Mouse (Mus musculus) limb, embryonic 11.5 days (tissue): Measurements from ENCODE around the gene Bmpr1b. TPM values are rescaled to one million over a fixed set of nuclear protein-coding genes. Genes with fewer than 3 reads are reported as not detected.

Experiments
- ATAC-seq: fragments of 200-750 bp; cut with Nextera tagmentation; 2 replicates; pipeline ENCODE4 v1.8.0; 2017; ENCODE audit warnings: low read depth; ENCODE audit not compliant: insufficient number of reproducible peaks, low FRiP score, low TSS enrichment
- DNase-seq: peaks from one replicate; pipeline ENCODE4 v3.0.0-alpha.2; 2015; ENCODE audit warnings: low spot score
- H3K27ac ChIP-seq: fragments of 300-500 bp; sonication (generic); replicated peaks from 2 replicates; pipeline ENCODE4 v1.5.1; 2014; ENCODE audit warnings: low read depth, mild to moderate bottlenecking, low read length
- H3K27me3 ChIP-seq: fragments of 300-500 bp; sonication (generic); 2 replicates; pipeline ENCODE4 v1.6.1; 2014; ENCODE audit warnings: mild to moderate bottlenecking, low read length, mixed read lengths; ENCODE audit not compliant: control insufficient read depth, insufficient read depth
- H3K36me3 ChIP-seq: fragments of 300-500 bp; sonication (generic); 2 replicates; pipeline ENCODE4 v1.6.1; 2014; ENCODE audit warnings: mild to moderate bottlenecking, low read length, moderate library complexity, mixed read lengths; ENCODE audit not compliant: control insufficient read depth, insufficient read depth
- H3K4me1 ChIP-seq: fragments of 300-500 bp; sonication (generic); 2 replicates; pipeline ENCODE4 v1.6.1; 2014; ENCODE audit warnings: low read length, mixed read lengths; ENCODE audit not compliant: control insufficient read depth, insufficient read depth
- H3K4me2 ChIP-seq: fragments of 300-500 bp; sonication (generic); 2 replicates; pipeline ENCODE4 v1.6.1; 2014; ENCODE audit warnings: low read depth, mild to moderate bottlenecking, moderate library complexity; ENCODE audit not compliant: severe bottlenecking
- H3K4me3 ChIP-seq: fragments of 300-500 bp; sonication (generic); 2 replicates; pipeline ENCODE4 v1.5.1; 2014; ENCODE audit warnings: low read depth, low read length
- H3K9ac ChIP-seq: fragments of 300-500 bp; sonication (generic); 2 replicates; pipeline ENCODE4 v1.6.1; 2014; ENCODE audit warnings: mild to moderate bottlenecking, low read length
- H3K9me3 ChIP-seq: fragments of 300-500 bp; sonication (generic); 2 replicates; pipeline ENCODE4 v1.6.1; 2016; ENCODE audit warnings: low read length; ENCODE audit not compliant: control insufficient read depth
- WGBS: fragments of 180-500 bp; shearing (Covaris S2); extraction: QIAGEN DNeasy Blood & Tissue Kit; methylation state at CpG from one replicate; pipeline ENCODE4 v1.1.7; 2014; 5-methylcytosine and 5-hydroxymethylcytosine counted together
- polyA plus RNA-seq: library from polyadenylated mRNA; unstranded; fragments of >200 nt; fragmentation: Nextera tagmentation; extraction: Ambion mirVana; gene quantifications from 2 replicates; pipeline ENCODE4 v1.2.1, GENCODE M21; 2014

Gene Bmpr1b
- polyA plus RNA-seq, 1 experiment from 2014 or later = 12.2 TPM

- WGBS = 86% methylated on average over 5 of the region's 5 CpGs
- ATAC-seq (no peak), DNase-seq (no peak)
- Histone ChIP-seq H3K9me3 (no peaks in the 10 kb centered on the region), H3K27me3 (0 out of 2 replicates have a peak, but pooled peaks cover 3% of the 10 kb centered on the region), H3K4me1 (peaks cover 4% of the 10 kb centered on the region; the same call in 1 of the 2 replicates), H3K36me3 (no peaks in the 10 kb centered on the region), H3K27ac (no peak overlapping the region), H3K4me3 (no peak overlapping the region), H3K4me2 (no peak overlapping the region), H3K9ac (no peak overlapping the region)
These were observed 229.0 kb downstream of the Bmpr1b start for GRCm38 (mm10) chr3:141940207-141940606.

- Histone ChIP-seq H3K9ac (no peak overlapping the region), H3K9me3 (no peaks in the 10 kb centered on the region), H3K4me1 (peaks cover 6% of the 10 kb centered on the region; the same call in 1 of the 2 replicates), H3K36me3 (no peaks in the 10 kb centered on the region), H3K27ac (no peak overlapping the region), H3K4me3 (no peak overlapping the region), H3K27me3 (0 out of 2 replicates have a peak, but pooled peaks cover 4% of the 10 kb centered on the region), H3K4me2 (no peak overlapping the region)
- WGBS = 37% methylated on average over 16 of the region's 16 CpGs
- ATAC-seq (no peak), DNase-seq (no peak)
These were observed 232.5 kb downstream of the Bmpr1b start for GRCm38 (mm10) chr3:141936594-141937272.

GRCm38 (mm10) chr3:141932956-141933355 lies 236.3 kb downstream of the Bmpr1b start:
- no peak overlapping the region for H3K9ac ChIP-seq
- H3K9me3 ChIP-seq = no peaks in the 10 kb centered on the region
- no peak overlapping the region for H3K27ac ChIP-seq
- no peak for DNase-seq
- WGBS = 81% methylated on average over 3 of the region's 3 CpGs
- H3K36me3 ChIP-seq = no peaks in the 10 kb centered on the region
- peaks cover 11% of the 10 kb centered on the region; the same call in 1 of the 2 replicates for H3K4me1 ChIP-seq
- no peak overlapping the region for H3K4me3 ChIP-seq
- no peak overlapping the region for H3K4me2 ChIP-seq
- ATAC-seq = no peak
- 0 out of 2 replicates have a peak, but pooled peaks cover 4% of the 10 kb centered on the region for H3K27me3 ChIP-seq

GRCm38 (mm10) chr3:141931372-141932092 lies 237.7 kb downstream of the Bmpr1b start:
- H3K27me3 ChIP-seq = 0 out of 2 replicates have a peak, but pooled peaks cover 4% of the 10 kb centered on the region
- peak overlapping the region; percentile 29 for H3K4me2 ChIP-seq
- no peak overlapping the region for H3K27ac ChIP-seq
- H3K9ac ChIP-seq = no peak overlapping the region
- no peaks in the 10 kb centered on the region for H3K36me3 ChIP-seq
- no peaks in the 10 kb centered on the region for H3K9me3 ChIP-seq
- WGBS = 9% methylated on average over 10 of the region's 10 CpGs
- ATAC-seq (peak; percentile 60; the same call in 1 of the 2 replicates), DNase-seq (peak; percentile 63)
- peaks cover 7% of the 10 kb centered on the region; the same call in 1 of the 2 replicates for H3K4me1 ChIP-seq
- no peak overlapping the region for H3K4me3 ChIP-seq

- Histone ChIP-seq H3K27ac (no peak overlapping the region), H3K4me2 (no peak overlapping the region), H3K27me3 (no peaks in the 10 kb centered on the region), H3K36me3 (no peaks in the 10 kb centered on the region), H3K9ac (no peak overlapping the region), H3K9me3 (no peaks in the 10 kb centered on the region), H3K4me1 (peaks cover 6% of the 10 kb centered on the region; the same call in 1 of the 2 replicates), H3K4me3 (no peak overlapping the region)
- DNase-seq (peak; percentile 48), ATAC-seq (no peak)
- 25% methylated on average over 1 of the region's 1 CpGs for WGBS
These were observed 245.8 kb downstream of the Bmpr1b start for GRCm38 (mm10) chr3:141923442-141923841.

- Histone ChIP-seq H3K9me3 (no peaks in the 10 kb centered on the region), H3K27me3 (no peaks in the 10 kb centered on the region), H3K4me1 (peaks cover 6% of the 10 kb centered on the region; the same call in 1 of the 2 replicates), H3K4me2 (no peak overlapping the region), H3K9ac (no peak overlapping the region), H3K4me3 (no peak overlapping the region), H3K36me3 (no peaks in the 10 kb centered on the region), H3K27ac (no peak overlapping the region)
- DNase-seq = no peak
- 15% methylated on average over 4 of the region's 4 CpGs for WGBS
- no peak for ATAC-seq
These were observed 248.1 kb downstream of the Bmpr1b start for GRCm38 (mm10) chr3:141921161-141921560.

- H3K9ac ChIP-seq = no peak overlapping the region
- no peak overlapping the region for H3K4me3 ChIP-seq
- H3K36me3 ChIP-seq = no peaks in the 10 kb centered on the region
- no peak overlapping the region for H3K4me2 ChIP-seq
- WGBS = 59% methylated on average over 3 of the region's 3 CpGs
- DNase-seq = no peak
- H3K27ac ChIP-seq = no peak overlapping the region
- H3K9me3 ChIP-seq = no peaks in the 10 kb centered on the region
- H3K4me1 ChIP-seq = peaks cover 6% of the 10 kb centered on the region; the same call in 1 of the 2 replicates
- ATAC-seq = no peak
- H3K27me3 ChIP-seq = no peaks in the 10 kb centered on the region
These were observed 249.6 kb downstream of the Bmpr1b start for GRCm38 (mm10) chr3:141919661-141920060.

- Histone ChIP-seq H3K27me3 (no peaks in the 10 kb centered on the region), H3K4me1 (peaks cover 6% of the 10 kb centered on the region; the same call in 1 of the 2 replicates), H3K27ac (no peak overlapping the region), H3K36me3 (no peaks in the 10 kb centered on the region), H3K9ac (no peak overlapping the region), H3K4me2 (no peak overlapping the region), H3K4me3 (no peak overlapping the region), H3K9me3 (no peaks in the 10 kb centered on the region)
- DNase-seq (no peak), ATAC-seq (no peak)
- 82% methylated on average over 4 of the region's 4 CpGs for WGBS
These were observed 252.1 kb downstream of the Bmpr1b start for GRCm38 (mm10) chr3:141917166-141917565.
